Mouse (Mus musculus) hindbrain, embryonic 10.5 days (tissue): ENCODE measurements around the gene Usp38. TPM values are rescaled to one million over a fixed set of nuclear protein-coding genes. Genes with fewer than 3 reads are reported as not detected.

Source experiments
- DNase-seq: peaks from one replicate; pipeline ENCODE4 v3.0.0-alpha.2; 2017; ENCODE audit warnings: low spot score
- H3K27ac ChIP-seq: fragments of 300-500 bp; sonication (generic); 2 replicates; pipeline ENCODE4 v1.5.1; 2016; ENCODE audit warnings: mild to moderate bottlenecking, moderate library complexity
- H3K27me3 ChIP-seq: fragments of 300-500 bp; sonication (generic); 2 replicates; pipeline ENCODE4 v1.6.1; 2016; ENCODE audit warnings: mild to moderate bottlenecking; ENCODE audit not compliant: poor library complexity, insufficient read depth, severe bottlenecking
- H3K36me3 ChIP-seq: fragments of 300-500 bp; sonication (generic); 2 replicates; pipeline ENCODE4 v1.6.1; 2016; ENCODE audit warnings: mild to moderate bottlenecking, moderate library complexity
- H3K4me1 ChIP-seq: fragments of 300-500 bp; sonication (generic); replicated peaks from 2 replicates; pipeline ENCODE4 v1.6.1; 2016; ENCODE audit warnings: mild to moderate bottlenecking
- H3K4me3 ChIP-seq: fragments of 300-500 bp; sonication (generic); 2 replicates; pipeline ENCODE4 v1.5.1; 2016; ENCODE audit warnings: mild to moderate bottlenecking, moderate library complexity
- H3K9me3 ChIP-seq: fragments of 300-500 bp; sonication (generic); 2 replicates; pipeline ENCODE4 v1.6.1; 2016; ENCODE audit warnings: mild to moderate bottlenecking, moderate library complexity
- whole genome bisulfite sequencing: fragments of 180-500 bp; shearing (Covaris S2); methylation state at CpG from one replicate; pipeline ENCODE4 v1.1.7; 2016; 5-methylcytosine and 5-hydroxymethylcytosine counted together
- polyA plus RNA-seq: library from polyadenylated mRNA; unstranded; fragments of >200 nt; fragmentation: Nextera tagmentation; extraction: Ambion mirVana; gene quantifications from 2 replicates; pipeline ENCODE4 v1.2.1, GENCODE M21; 2016

Gene Usp38
- polyA plus RNA-seq, 1 experiment from 2014 or later = 24.2 TPM

- no peaks in the 10 kb centered on the region for H3K27me3 ChIP-seq
- peaks cover 89% of the 10 kb centered on the region for H3K36me3 ChIP-seq
- 0 out of 2 replicates have a peak, but pooled peaks cover 3% of the 10 kb centered on the region for H3K9me3 ChIP-seq
- no peaks in the 10 kb centered on the region for H3K4me1 ChIP-seq
- H3K27ac ChIP-seq = no peak overlapping the region
- WGBS = 95% methylated on average over 4 of the region's 4 CpGs
- DNase-seq = no peak
- H3K4me3 ChIP-seq = no peak overlapping the region
Observed at GRCm38 (mm10) chr8:80982829-80983228, 31.9 kb downstream of the Usp38 start.

GRCm38 (mm10) chr8:80981696-80982095, 33.0 kb downstream of the Usp38 start:
- Histone ChIP-seq H3K36me3 (peaks cover 79% of the 10 kb centered on the region), H3K4me1 (no peaks in the 10 kb centered on the region), H3K27me3 (no peaks in the 10 kb centered on the region), H3K9me3 (0 out of 2 replicates have a peak, but pooled peaks cover 3% of the 10 kb centered on the region), H3K27ac (no peak overlapping the region), H3K4me3 (no peak overlapping the region)
- no peak for DNase-seq
- WGBS = 77% methylated on average over 9 of the region's 9 CpGs

- no peaks in the 10 kb centered on the region for H3K27me3 ChIP-seq
- H3K27ac ChIP-seq = no peak overlapping the region
- no peaks in the 10 kb centered on the region for H3K4me1 ChIP-seq
- peaks cover 63% of the 10 kb centered on the region for H3K36me3 ChIP-seq
- 0 out of 2 replicates have a peak, but pooled peaks cover 3% of the 10 kb centered on the region for H3K9me3 ChIP-seq
- 74% methylated on average over 4 of the region's 4 CpGs for WGBS
- H3K4me3 ChIP-seq = no peak overlapping the region
- no peak for DNase-seq
Observed at GRCm38 (mm10) chr8:80980063-80980462, 34.7 kb downstream of the Usp38 start.

GRCm38 (mm10) chr8:80977231-80977630, 37.5 kb downstream of the Usp38 start:
- H3K4me1 ChIP-seq = no peaks in the 10 kb centered on the region
- H3K9me3 ChIP-seq = 0 out of 2 replicates have a peak, but pooled peaks cover 3% of the 10 kb centered on the region
- H3K27ac ChIP-seq = no peak overlapping the region
- WGBS = 91% methylated on average over 1 of the region's 1 CpGs
- H3K27me3 ChIP-seq = no peaks in the 10 kb centered on the region
- DNase-seq = no peak
- no peak overlapping the region for H3K4me3 ChIP-seq
- H3K36me3 ChIP-seq = peaks cover 36% of the 10 kb centered on the region

- Histone ChIP-seq H3K27ac (no peak overlapping the region), H3K27me3 (no peaks in the 10 kb centered on the region), H3K9me3 (no peaks in the 10 kb centered on the region), H3K4me3 (no peak overlapping the region), H3K4me1 (no peaks in the 10 kb centered on the region), H3K36me3 (no peaks in the 10 kb centered on the region)
- 88% methylated on average over 9 of the region's 9 CpGs for WGBS
- DNase-seq = no peak
Observed at GRCm38 (mm10) chr8:80971150-80971549, 43.6 kb downstream of the Usp38 start.

GRCm38 (mm10) chr8:80970000-80970685, 44.6 kb downstream of the Usp38 start:
- WGBS = 85% methylated on average over 11 of the region's 11 CpGs

GRCm38 (mm10) chr8:80969423-80969822, 45.3 kb downstream of the Usp38 start:
- Histone ChIP-seq H3K27me3 (no peaks in the 10 kb centered on the region), H3K27ac (no peak overlapping the region), H3K36me3 (no peaks in the 10 kb centered on the region), H3K9me3 (no peaks in the 10 kb centered on the region), H3K4me3 (no peak overlapping the region), H3K4me1 (no peaks in the 10 kb centered on the region)
- 90% methylated on average over 5 of the region's 5 CpGs for WGBS
- no peak for DNase-seq

More at GRCm38 (mm10) chr8:80970000-80970685, 44.6 kb downstream of the Usp38 start:
- Histone ChIP-seq H3K36me3 (no peaks in the 10 kb centered on the region), H3K4me1 (no peaks in the 10 kb centered on the region), H3K4me3 (no peak overlapping the region), H3K27ac (no peak overlapping the region), H3K27me3 (no peaks in the 10 kb centered on the region), H3K9me3 (no peaks in the 10 kb centered on the region)
- no peak for DNase-seq

- H3K4me1 ChIP-seq = peaks cover 3% of the 10 kb centered on the region; the same call in 1 of the 2 replicates
- no peak for DNase-seq
- no peak overlapping the region for H3K27ac ChIP-seq
- H3K27me3 ChIP-seq = no peaks in the 10 kb centered on the region
- WGBS = 92% methylated on average over 3 of the region's 3 CpGs
- no peaks in the 10 kb centered on the region for H3K36me3 ChIP-seq
- H3K9me3 ChIP-seq = no peaks in the 10 kb centered on the region
- no peak overlapping the region for H3K4me3 ChIP-seq
Observed at GRCm38 (mm10) chr8:80963095-80963494, 51.6 kb downstream of the Usp38 start.

GRCm38 (mm10) chr8:80962592-80962983, 52.1 kb downstream of the Usp38 start:
- H3K9me3 ChIP-seq = no peaks in the 10 kb centered on the region
- H3K4me3 ChIP-seq = no peak overlapping the region
- no peak for DNase-seq
- no peaks in the 10 kb centered on the region for H3K27me3 ChIP-seq
- no peaks in the 10 kb centered on the region for H3K36me3 ChIP-seq
- WGBS = 94% methylated on average over 5 of the region's 5 CpGs
- H3K4me1 ChIP-seq = peaks cover 3% of the 10 kb centered on the region; the same call in 1 of the 2 replicates
- H3K27ac ChIP-seq = no peak overlapping the region

- Histone ChIP-seq H3K4me1 (peaks cover 3% of the 10 kb centered on the region; the same call in 1 of the 2 replicates), H3K9me3 (no peaks in the 10 kb centered on the region), H3K27ac (no peak overlapping the region), H3K4me3 (no peak overlapping the region), H3K27me3 (no peaks in the 10 kb centered on the region), H3K36me3 (no peaks in the 10 kb centered on the region)
- no peak for DNase-seq
- WGBS = 89% methylated on average over 7 of the region's 7 CpGs
Observed at GRCm38 (mm10) chr8:80961937-80962591, 52.7 kb downstream of the Usp38 start.

GRCm38 (mm10) chr8:80961070-80961609, 53.6 kb downstream of the Usp38 start:
- H3K36me3 ChIP-seq = no peaks in the 10 kb centered on the region
- H3K4me3 ChIP-seq = no peak overlapping the region
- no peak for DNase-seq
- H3K4me1 ChIP-seq = peaks cover 3% of the 10 kb centered on the region; the same call in 1 of the 2 replicates
- H3K27ac ChIP-seq = no peak overlapping the region
- WGBS = 79% methylated on average over 4 of the region's 4 CpGs
- no peaks in the 10 kb centered on the region for H3K27me3 ChIP-seq
- 0 out of 2 replicates have a peak, but pooled peaks cover 4% of the 10 kb centered on the region for H3K9me3 ChIP-seq

GRCm38 (mm10) chr8:80959588-80960268, 55.0 kb downstream of the Usp38 start:
- Histone ChIP-seq H3K27me3 (no peaks in the 10 kb centered on the region), H3K27ac (no peak overlapping the region), H3K4me1 (peaks cover 3% of the 10 kb centered on the region; the same call in 1 of the 2 replicates), H3K4me3 (no peak overlapping the region), H3K36me3 (no peaks in the 10 kb centered on the region), H3K9me3 (peaks cover 17% of the 10 kb centered on the region)
- DNase-seq = no peak
- 81% methylated on average over 9 of the region's 9 CpGs for WGBS
